Mouse (Mus musculus) thymus, adult 2 months (tissue): ENCODE results near the gene Gtf3a.

ENCODE experiments used
- CTCF ChIP-seq: fragments of 200-500 bp; IDR thresholded peaks from 2 replicates; pipeline ENCODE4 v1.5.1; 2012; ENCODE audit warnings: mild to moderate bottlenecking, control low read depth, low read length, moderate library complexity, borderline replicate concordance; ENCODE audit not compliant: control insufficient read depth, poor library complexity, insufficient read depth; ENCODE audit errors: extremely low read depth
- POLR2A ChIP-seq: fragments of 200-500 bp; IDR thresholded peaks from 2 replicates; pipeline ENCODE4 v1.6.1; 2012; ENCODE audit warnings: mild to moderate bottlenecking, low read length, control low read depth, moderate library complexity; ENCODE audit not compliant: control insufficient read depth, poor library complexity, insufficient read depth; ENCODE audit errors: extremely low read depth

DNA sequence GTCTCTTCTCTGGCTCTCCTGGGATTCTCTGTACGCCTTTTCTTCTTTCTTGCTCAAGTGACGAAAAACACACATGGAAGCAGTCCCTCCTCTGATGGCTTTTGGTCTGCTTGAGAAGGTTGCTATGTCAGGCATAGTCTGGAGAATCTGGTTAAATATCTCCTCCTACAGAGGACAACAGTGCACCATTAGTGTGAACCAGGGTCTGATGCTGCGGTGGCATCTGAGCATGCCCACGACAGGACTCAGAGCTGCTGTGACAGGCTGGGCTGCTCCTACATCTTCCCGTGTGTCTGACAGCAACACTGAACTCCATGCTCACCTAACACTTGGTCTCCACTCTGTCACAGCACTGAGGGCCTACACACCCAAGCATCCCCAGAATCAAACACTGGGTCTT is 7.2 kb downstream of the Gtf3a start:
- TF ChIP-seq CTCF (no peak), POLR2A (no peak)
